ENCODE assay signal across 36 mouse cellular contexts in the genomic region with DNA sequence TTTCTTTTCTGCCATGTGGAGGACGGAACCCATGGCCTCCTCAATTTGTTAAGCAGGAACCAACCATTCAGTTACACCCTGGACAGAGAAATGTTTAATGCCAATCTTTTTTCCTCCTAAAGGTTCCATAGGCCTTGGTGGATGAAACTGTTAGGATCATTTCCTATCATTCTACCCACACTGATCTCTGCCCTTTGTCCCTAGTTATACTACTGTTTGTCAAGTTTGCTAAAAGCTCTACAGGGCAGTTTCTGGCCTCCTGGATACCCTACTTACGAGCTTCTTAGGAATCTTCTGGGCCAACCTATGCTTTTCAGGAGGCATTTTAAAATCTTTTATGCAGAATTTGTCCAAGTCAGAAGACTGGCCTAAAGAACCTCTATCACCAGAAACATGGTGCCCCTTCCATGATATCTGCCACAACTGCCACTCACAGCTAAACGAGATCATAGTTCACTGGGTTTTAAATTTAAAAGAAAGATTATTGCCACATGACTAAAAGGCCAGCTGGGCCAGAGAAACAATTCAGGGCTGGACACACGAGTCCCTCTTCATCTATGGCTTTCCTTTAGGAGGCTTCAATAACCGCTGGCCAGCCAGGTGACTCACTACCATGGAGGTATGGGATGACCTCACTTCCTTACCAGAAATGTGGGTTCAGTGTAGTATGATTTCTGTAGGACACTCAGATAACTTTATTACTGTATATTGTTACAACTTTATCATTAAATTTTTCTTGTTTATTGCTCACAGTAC. TPM values are rescaled to one million over a fixed set of nuclear protein-coding genes. Genes with fewer than 3 reads are reported as not detected.
A peak's percentile ranks its signal among the peaks of the same experiment; 100 is the strongest.
DNase-seq lines count a peak whose midpoint lies in the region; ATAC-seq and TF ChIP-seq lines count a peak whose summit lies in the region.
"Had no signal": no experiment of that assay in that cellular context is flagged by ENCODE, and none has a peak within 500 bp of the region (broad histone marks: within the 10 kb centered on the region; RNA-seq: fewer than 3 reads in every experiment).

No protein-coding gene starts in this region.

- TF ChIP-seq CTCF in liver, adult 2 months (IDR thresholded peaks at IDR 0.05; ENCODE audit: low read depth, low read length), result no peak
- TF ChIP-seq CTCF in small intestine, adult 2 months (IDR thresholded peaks at IDR 0.05; ENCODE audit: extremely low read depth, insufficient read length, insufficient replicate concordance, low read depth, low read length), result no peak

- peak overlapping the region; percentile 52; the same call in 1 of the 2 replicates for H3K27ac ChIP-seq in liver, adult 2 months (replicated peaks; ENCODE audit: insufficient read depth, low read depth, low read length)
- H3K27ac ChIP-seq in liver, embryonic 12.5 days, result no peak overlapping the region
- H3K27ac ChIP-seq in intestine, embryonic 16.5 days (ENCODE audit: low read length), result peak overlapping the region; percentile 38; the same call in 1 of the 2 replicates
- H3K27ac ChIP-seq in small intestine, adult 2 months (ENCODE audit: insufficient read depth, low read depth, low read length), result peak overlapping the region; percentile 76
- H3K27ac ChIP-seq: embryonic facial prominence, embryonic 10.5 days; embryonic facial prominence, embryonic 13.5 days; forebrain, embryonic 12.5 days; forebrain, embryonic 15.5 days; heart, embryonic 15.5 days; hindbrain, embryonic 10.5 days; hindbrain, embryonic 13.5 days had no signal

- H3K9ac ChIP-seq in liver, adult 2 months (ENCODE audit: low read depth, low read length), result no peak overlapping the region
- H3K9ac ChIP-seq in liver, embryonic 12.5 days, result no peak overlapping the region
- no peak overlapping the region for H3K9ac ChIP-seq in intestine, embryonic 16.5 days (ENCODE audit: low read depth, low read length)
- H3K9ac ChIP-seq: embryonic facial prominence, embryonic 13.5 days; forebrain, embryonic 12.5 days; forebrain, embryonic 15.5 days; heart, embryonic 12.5 days; heart, embryonic 15.5 days; hindbrain, embryonic 13.5 days had no signal

- no peaks in the 10 kb centered on the region for H3K9me3 ChIP-seq in liver, embryonic 12.5 days (replicated peaks)
- no peaks in the 10 kb centered on the region for H3K9me3 ChIP-seq in intestine, embryonic 16.5 days (ENCODE audit: control insufficient read depth, low read length)
- H3K9me3 ChIP-seq: embryonic facial prominence, embryonic 10.5 days; embryonic facial prominence, embryonic 13.5 days; forebrain, embryonic 12.5 days; forebrain, embryonic 15.5 days; G1E; heart, embryonic 12.5 days; heart, embryonic 15.5 days; hindbrain, embryonic 10.5 days; hindbrain, embryonic 13.5 days had no signal

- WGBS in liver, adult 2 months, result 36% methylated on average over 5 of the region's 5 CpGs
- 66% methylated on average over 5 of the region's 5 CpGs for WGBS in liver, embryonic 12.5 days (ENCODE audit: insufficient replicate concordance)
- 77% methylated on average over 5 of the region's 5 CpGs for WGBS in intestine, embryonic 16.5 days
- 30% methylated on average over 5 of the region's 5 CpGs for WGBS in small intestine, adult 2 months

- peak; percentile 76 for DNase-seq in liver, adult 2 months (ENCODE audit: extremely low read depth, low read depth, low spot score)
- DNase-seq in 416B (ENCODE audit: low read depth), result peak; percentile 35
- DNase-seq in neural tube, embryonic 10.5 days (ENCODE audit: extremely low spot score, low spot score), result no peak
- DNase-seq in adrenal gland, adult 2 months, result no peak
- DNase-seq: adrenal gland, postnatal 14 days; B cell, adult 2 months; cerebellum, adult 11 months; cerebellum, adult 2 months; cerebellum, postnatal 10 days; cerebellum, postnatal 36 days; embryo, embryonic 11 days; gastrocnemius, postnatal 10 days; gastrocnemius, postnatal 36 days; heart, postnatal 10 days; heart, postnatal 36 days had no signal

- ATAC-seq in liver, embryonic 12.5 days, result no peak
- peak; percentile 57 for ATAC-seq in intestine, embryonic 16.5 days
- ATAC-seq: forebrain, embryonic 15.5 days; hindbrain, embryonic 16.5 days; Patski had no signal

- no peaks in the 10 kb centered on the region for H3K36me3 ChIP-seq in liver, adult 2 months (ENCODE audit: control insufficient read depth, insufficient read depth, low read length)
- H3K36me3 ChIP-seq in liver, embryonic 12.5 days, result peaks cover 10% of the 10 kb centered on the region
- no peaks in the 10 kb centered on the region for H3K36me3 ChIP-seq in intestine, embryonic 16.5 days (ENCODE audit: control insufficient read depth, insufficient read depth, low read length)
- peaks cover 7% of the 10 kb centered on the region for H3K36me3 ChIP-seq in small intestine, adult 2 months (ENCODE audit: control insufficient read depth, insufficient read depth, low read length)
- H3K36me3 ChIP-seq: embryonic facial prominence, embryonic 13.5 days; forebrain, embryonic 12.5 days; forebrain, embryonic 15.5 days; heart, embryonic 15.5 days; hindbrain, embryonic 13.5 days had no signal

- H3K79me2 ChIP-seq in liver, adult 2 months (ENCODE audit: control insufficient read depth, insufficient read depth, low read length), result peaks cover 56% of the 10 kb centered on the region

- peaks cover 66% of the 10 kb centered on the region for H3K4me1 ChIP-seq in liver, adult 2 months (ENCODE audit: control insufficient read depth, insufficient read depth, low read length)
- H3K4me1 ChIP-seq in liver, embryonic 12.5 days, result peaks cover 53% of the 10 kb centered on the region
- peaks cover 48% of the 10 kb centered on the region for H3K4me1 ChIP-seq in intestine, embryonic 16.5 days (ENCODE audit: control insufficient read depth, insufficient read depth, low read length)
- H3K4me1 ChIP-seq in small intestine, adult 2 months (ENCODE audit: control insufficient read depth, insufficient read depth, insufficient read length, low read length), result peaks cover 32% of the 10 kb centered on the region
- H3K4me1 ChIP-seq: forebrain, embryonic 12.5 days; hindbrain, embryonic 10.5 days had no signal

- no peak overlapping the region for H3K4me2 ChIP-seq in liver, embryonic 12.5 days
- H3K4me2 ChIP-seq in intestine, embryonic 16.5 days (ENCODE audit: low read depth, low read length), result 0 out of 2 replicates have a peak overlapping the region, but pooled peaks have one; percentile 20
- H3K4me2 ChIP-seq: embryonic facial prominence, embryonic 13.5 days; forebrain, embryonic 12.5 days; forebrain, embryonic 15.5 days; heart, embryonic 12.5 days; heart, embryonic 15.5 days; hindbrain, embryonic 13.5 days had no signal

- no peak overlapping the region for H3K4me3 ChIP-seq in liver, adult 2 months (ENCODE audit: insufficient read depth, low read depth, low read length)
- no peak overlapping the region for H3K4me3 ChIP-seq in liver, embryonic 12.5 days
- no peak overlapping the region for H3K4me3 ChIP-seq in intestine, embryonic 16.5 days (ENCODE audit: low read length)
- no peak overlapping the region for H3K4me3 ChIP-seq in small intestine, adult 2 months (ENCODE audit: low read depth, low read length)
- H3K4me3 ChIP-seq: embryonic facial prominence, embryonic 10.5 days; embryonic facial prominence, embryonic 13.5 days; erythroblast, embryonic 14.5 days; forebrain, embryonic 12.5 days; forebrain, embryonic 15.5 days; heart, embryonic 12.5 days; heart, embryonic 15.5 days; hindbrain, embryonic 10.5 days; hindbrain, embryonic 13.5 days had no signal

- no peak for TF ChIP-seq POLR2A in liver, adult 2 months (IDR thresholded peaks at IDR 0.05; ENCODE audit: extremely low read depth, insufficient read depth, low read length)
- no peak for TF ChIP-seq POLR2A in small intestine, adult 2 months (IDR thresholded peaks at IDR 0.05; ENCODE audit: low read depth, low read length)

- H3K27me3 ChIP-seq in liver, adult 2 months (ENCODE audit: control insufficient read depth, insufficient read depth, low read length), result no peaks in the 10 kb centered on the region
- no peaks in the 10 kb centered on the region for H3K27me3 ChIP-seq in liver, embryonic 12.5 days (replicated peaks)
- H3K27me3 ChIP-seq in intestine, embryonic 16.5 days (replicated peaks; ENCODE audit: control insufficient read depth, insufficient read depth, low read length), result no peaks in the 10 kb centered on the region
- H3K27me3 ChIP-seq in small intestine, adult 2 months (ENCODE audit: control insufficient read depth, insufficient read depth, low read length), result no peaks in the 10 kb centered on the region
- H3K27me3 ChIP-seq: CH12.LX; embryonic facial prominence, embryonic 13.5 days; forebrain, embryonic 12.5 days; forebrain, embryonic 15.5 days; heart, embryonic 12.5 days; heart, embryonic 15.5 days; hindbrain, embryonic 13.5 days; Patski had no signal

RNA-seq across cellular contexts. Expression of gene Rrbp1, which starts 8.7 kb away (rescaled TPM):
- 141 and 147 TPM in 2 replicates for total RNA-seq in liver, adult 2 months (2014; rRNA removed)
- polyA plus RNA-seq in liver, adult 2 months (2012; rRNA removed), result 67.4 and 109 TPM in 2 replicates
- 59.8 and 60.8 TPM in 2 replicates for polyA plus RNA-seq in liver, embryonic 12.5 days (2016; fragmentation: Nextera tagmentation; extraction: Ambion mirVana)
- polyA plus RNA-seq in intestine, embryonic 16.5 days (2015; fragmentation: Nextera tagmentation; extraction: Ambion mirVana), result 102 and 106 TPM in 2 replicates
- polyA plus RNA-seq in small intestine, adult 2 months (2012; rRNA removed), result 82.7 and 144 TPM in 2 replicates
- total RNA-seq in adrenal gland, adult 2 months (2021), result 100 to 1,000 TPM; 162 to 193 TPM
- 30.3 and 36.0 TPM in 2 replicates for polyA plus RNA-seq in adrenal gland, adult 2 months (2012; rRNA removed)

RNA-seq across cellular contexts. Expression of gene Banf2, which starts 30.5 kb away (rescaled TPM):
- not detected in 2 replicates for total RNA-seq in liver, adult 2 months (2014; rRNA removed)
- not detected in 2 replicates for polyA plus RNA-seq in liver, adult 2 months (2012; rRNA removed)
- not detected in 2 replicates for polyA plus RNA-seq in liver, embryonic 12.5 days (2016; fragmentation: Nextera tagmentation; extraction: Ambion mirVana)
- polyA plus RNA-seq in intestine, embryonic 16.5 days (2015; fragmentation: Nextera tagmentation; extraction: Ambion mirVana), result not detected in 2 replicates
- polyA plus RNA-seq in small intestine, adult 2 months (2012; rRNA removed), result not detected in 2 replicates
- not detected for total RNA-seq in adrenal gland, adult 2 months (2021)
- not detected in 2 replicates for polyA plus RNA-seq in adrenal gland, adult 2 months (2012; rRNA removed)
- total RNA-seq: adrenal gland, adult 18-20 months; adrenal gland, postnatal 14 days; adrenal gland, postnatal 4 days; CH12.LX; G1E; gastrocnemius, adult 18-20 months; gastrocnemius, postnatal 10 days; gastrocnemius, postnatal 36 days; granulocyte monocyte progenitor cell, adult 5-6 weeks; heart, postnatal 10 days; heart, postnatal 36 days had no signal
- polyA plus RNA-seq: cerebellum, adult 2 months; cortical plate, adult 2 months; embryonic facial prominence, embryonic 10.5 days; embryonic facial prominence, embryonic 13.5 days; erythroblast, embryonic 14.5 days; forebrain, embryonic 12.5 days; forebrain, embryonic 15.5 days; G1E; heart, embryonic 12.5 days; heart, embryonic 15.5 days; hindbrain, embryonic 10.5 days; hindbrain, embryonic 13.5 days; hindbrain, embryonic 16.5 days; Patski had no signal

Comparison
In these comparisons a context has a peak if more than half of its experiments do, and no peak if none do; other contexts are left out.
1. DNase-seq: peak in liver, adult 2 months (single experiment) and 416B (single experiment); none in neural tube, embryonic 10.5 days (single experiment) and adrenal gland, adult 2 months (single experiment).